In the genomic region with DNA sequence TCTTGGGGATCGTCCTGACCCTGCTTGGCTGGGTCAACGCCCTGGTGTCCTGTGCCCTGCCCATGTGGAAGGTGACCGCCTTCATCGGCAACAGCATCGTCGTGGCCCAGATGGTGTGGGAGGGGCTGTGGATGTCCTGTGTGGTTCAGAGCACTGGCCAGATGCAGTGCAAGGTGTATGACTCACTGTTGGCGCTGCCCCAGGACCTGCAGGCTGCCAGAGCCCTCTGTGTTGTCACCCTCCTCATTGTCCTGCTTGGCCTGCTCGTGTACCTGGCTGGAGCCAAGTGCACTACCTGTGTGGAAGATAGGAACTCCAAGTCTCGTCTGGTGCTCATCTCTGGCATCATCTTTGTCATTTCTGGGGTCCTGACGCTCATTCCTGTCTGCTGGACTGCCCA, we compare ENCODE assay signal across 15 mouse cellular contexts. TPM values are rescaled to one million over a fixed set of nuclear protein-coding genes. Genes with fewer than 3 reads are reported as not detected.
DNase-seq lines count a peak whose midpoint lies in the region; ATAC-seq and TF ChIP-seq lines count a peak whose summit lies in the region.
"Had no signal": no experiment of that assay in that cellular context is flagged by ENCODE, and none has a peak within 500 bp of the region (broad histone marks: within the 10 kb centered on the region; RNA-seq: fewer than 3 reads in every experiment).

No protein-coding gene starts in this region.

- H3K36me3 ChIP-seq in liver, postnatal 0 days (replicated peaks; ENCODE audit: insufficient read depth, low read length): no peaks in the 10 kb centered on the region
- H3K36me3 ChIP-seq in embryonic facial prominence, embryonic 10.5 days (replicated peaks): no peaks in the 10 kb centered on the region
- H3K36me3 ChIP-seq: forebrain, embryonic 12.5 days had no signal

- H3K4me3 ChIP-seq in liver, postnatal 0 days (ENCODE audit: low read depth, low read length): no peak overlapping the region
- H3K4me3 ChIP-seq in embryonic facial prominence, embryonic 10.5 days: peak overlapping the region; percentile 51
- H3K4me3 ChIP-seq: forebrain, embryonic 12.5 days had no signal

- H3K4me1 ChIP-seq in liver, postnatal 0 days (ENCODE audit: insufficient read depth): peaks cover 18% of the 10 kb centered on the region
- H3K4me1 ChIP-seq in embryonic facial prominence, embryonic 10.5 days: peaks cover 62% of the 10 kb centered on the region

- no peak overlapping the region for H3K27ac ChIP-seq in liver, postnatal 0 days (ENCODE audit: low read depth)
- no peak overlapping the region for H3K27ac ChIP-seq in embryonic facial prominence, embryonic 10.5 days (replicated peaks)
- H3K27ac ChIP-seq: forebrain, embryonic 12.5 days had no signal

- TF ChIP-seq EP300 in liver, postnatal 0 days (IDR thresholded peaks at IDR 0.05; ENCODE audit: low read depth): no peak

- ATAC-seq in liver, postnatal 0 days: peak; percentile 51
- ATAC-seq in erythroblast, adult 5-6 weeks (replicated peaks; ENCODE audit: low FRiP score, poor library complexity, severe bottlenecking): no peak

- H3K9me3 ChIP-seq in liver, postnatal 0 days (ENCODE audit: low read length): no peaks in the 10 kb centered on the region
- H3K9me3 ChIP-seq in embryonic facial prominence, embryonic 10.5 days: no peaks in the 10 kb centered on the region
- H3K9me3 ChIP-seq: forebrain, embryonic 12.5 days had no signal

- no peak overlapping the region for H3K4me2 ChIP-seq in liver, postnatal 0 days (ENCODE audit: low read depth, low read length)
- H3K4me2 ChIP-seq: forebrain, embryonic 12.5 days; liver, embryonic 11.5 days had no signal

- intact Hi-C loops in gastrocnemius, postnatal 14 days (cut with DNase I; ENCODE audit: low total_unique reads): no loop called here

- peaks cover 67% of the 10 kb centered on the region for H3K27me3 ChIP-seq in liver, postnatal 0 days (ENCODE audit: insufficient read depth, low read length)
- peaks cover 94% of the 10 kb centered on the region for H3K27me3 ChIP-seq in embryonic facial prominence, embryonic 10.5 days (replicated peaks; ENCODE audit: low read depth, poor library complexity, severe bottlenecking)

- TF ChIP-seq CTCF in liver, postnatal 0 days (IDR thresholded peaks at IDR 0.05; ENCODE audit: low read depth): no peak

- peak; percentile 55 to 70 for DNase-seq in adrenal gland, adult (ENCODE audit: inconsistent age in 2 of 2, low spot score in 1 of 2)
- DNase-seq in adrenal gland, postnatal 4 days (ENCODE audit: low spot score in 2 of 2): no peak
- peak; percentile 66 for DNase-seq in liver, postnatal 0 days
- no peak for DNase-seq in liver
- DNase-seq in embryonic facial prominence, embryonic 10.5 days (ENCODE audit: low spot score): no peak
- peak; percentile 20 for DNase-seq in lung, postnatal 36 days
- DNase-seq in gastrocnemius, postnatal 14 days: no peak
- DNase-seq: gastrocnemius, postnatal 25 days; heart, postnatal 14 days had no signal

- 64% methylated on average over 10 of the region's 10 CpGs for WGBS in liver, postnatal 0 days (ENCODE audit: insufficient replicate concordance)
- 77% methylated on average over 10 of the region's 10 CpGs for WGBS in embryonic facial prominence, embryonic 10.5 days

- no peak overlapping the region for H3K9ac ChIP-seq in liver, postnatal 0 days (replicated peaks)
- H3K9ac ChIP-seq: forebrain, embryonic 12.5 days had no signal

RNA-seq across cellular contexts. Expression of a gene that starts 2.0 kb away (rescaled TPM):
- 10 to 100 TPM in 1 of 2 experiments, not detected in 1; 12.1 TPM for total RNA-seq in adrenal gland, postnatal 4 days (2021)
- 0.94 and 1.3 TPM in 2 replicates for polyA plus RNA-seq in liver, postnatal 0 days (2015; fragmentation: Nextera tagmentation; extraction: Ambion mirVana)
- 77.2 and 81.3 TPM in 2 replicates for polyA plus RNA-seq in embryonic facial prominence, embryonic 10.5 days (2016; fragmentation: Nextera tagmentation; extraction: Ambion mirVana)
- not detected in 2 replicates for total RNA-seq in erythroblast, adult 5-6 weeks (2015; ENCODE audit: low replicate concordance)
- not detected in 2 replicates for total RNA-seq in erythroblast, adult 5-6 weeks (2017; ENCODE audit: low replicate concordance)
- total RNA-seq in gastrocnemius, postnatal 14 days (2021): not detected
- total RNA-seq: gastrocnemius, postnatal 25 days; heart, postnatal 14 days; megakaryocyte-erythroid progenitor cell, adult 5-6 weeks had no signal
- polyA plus RNA-seq: cortical plate, adult 2 months; large intestine, adult 2 months had no signal

RNA-seq across cellular contexts. Expression of a gene that starts 2.7 kb away (rescaled TPM):
- total RNA-seq in adrenal gland, postnatal 4 days (2021): 1 to 10 TPM in 1 of 2 experiments, not detected in 1; 2.4 TPM
- polyA plus RNA-seq in liver, postnatal 0 days (2015; fragmentation: Nextera tagmentation; extraction: Ambion mirVana): 0.09 and 0.12 TPM in 2 replicates
- 10.5 and 13.5 TPM in 2 replicates for polyA plus RNA-seq in embryonic facial prominence, embryonic 10.5 days (2016; fragmentation: Nextera tagmentation; extraction: Ambion mirVana)
- total RNA-seq in erythroblast, adult 5-6 weeks (2015; ENCODE audit: low replicate concordance): not detected in 2 replicates
- total RNA-seq in erythroblast, adult 5-6 weeks (2017; ENCODE audit: low replicate concordance): not detected in 2 replicates
- total RNA-seq in gastrocnemius, postnatal 14 days (2021): under 1 TPM; 0.23 to 0.51 TPM
- total RNA-seq: heart, postnatal 14 days; megakaryocyte-erythroid progenitor cell, adult 5-6 weeks had no signal

RNA-seq across cellular contexts. Expression of a gene that starts 3.8 kb away (rescaled TPM):
- 10 to 100 TPM; 53.2 to 53.8 TPM for total RNA-seq in adrenal gland, postnatal 4 days (2021)
- 28.1 and 29.7 TPM in 2 replicates for polyA plus RNA-seq in liver, postnatal 0 days (2015; fragmentation: Nextera tagmentation; extraction: Ambion mirVana)
- 4.6 and 6.4 TPM in 2 replicates for polyA plus RNA-seq in embryonic facial prominence, embryonic 10.5 days (2016; fragmentation: Nextera tagmentation; extraction: Ambion mirVana)
- total RNA-seq in erythroblast, adult 5-6 weeks (2015; ENCODE audit: low replicate concordance): not detected in 2 replicates
- 2.0 TPM in 1 of 2 replicates, not detected in the other for total RNA-seq in erythroblast, adult 5-6 weeks (2017; ENCODE audit: low replicate concordance)
- total RNA-seq in gastrocnemius, postnatal 14 days (2021): 10 to 100 TPM; 18.7 to 57.3 TPM

RNA-seq across cellular contexts. Expression of a gene that starts 7.4 kb away (rescaled TPM):
- total RNA-seq in adrenal gland, postnatal 4 days (2021): 10 to 100 TPM; 26.7 to 27.5 TPM
- 8.5 and 10.3 TPM in 2 replicates for polyA plus RNA-seq in liver, postnatal 0 days (2015; fragmentation: Nextera tagmentation; extraction: Ambion mirVana)
- 70.9 and 72.2 TPM in 2 replicates for polyA plus RNA-seq in embryonic facial prominence, embryonic 10.5 days (2016; fragmentation: Nextera tagmentation; extraction: Ambion mirVana)
- total RNA-seq in erythroblast, adult 5-6 weeks (2015; ENCODE audit: low replicate concordance): 7.3 and 21.5 TPM in 2 replicates
- 5.4 and 5.7 TPM in 2 replicates for total RNA-seq in erythroblast, adult 5-6 weeks (2017; ENCODE audit: low replicate concordance)
- 10 to 100 TPM; 15.8 to 19.1 TPM for total RNA-seq in gastrocnemius, postnatal 14 days (2021)

RNA-seq across cellular contexts. Expression of a gene that starts 7.7 kb away (rescaled TPM):
- 100 to 1,000 TPM; 132 to 134 TPM for total RNA-seq in adrenal gland, postnatal 4 days (2021)
- polyA plus RNA-seq in liver, postnatal 0 days (2015; fragmentation: Nextera tagmentation; extraction: Ambion mirVana): 26.6 and 28.6 TPM in 2 replicates
- 30.4 and 39.7 TPM in 2 replicates for polyA plus RNA-seq in embryonic facial prominence, embryonic 10.5 days (2016; fragmentation: Nextera tagmentation; extraction: Ambion mirVana)
- 8.6 and 28.0 TPM in 2 replicates for total RNA-seq in erythroblast, adult 5-6 weeks (2015; ENCODE audit: low replicate concordance)
- total RNA-seq in erythroblast, adult 5-6 weeks (2017; ENCODE audit: low replicate concordance): 4.3 and 12.1 TPM in 2 replicates
- 100 to 1,000 TPM; 223 to 235 TPM for total RNA-seq in gastrocnemius, postnatal 14 days (2021)

Comparison
In these comparisons a context has a peak if more than half of its experiments do, and no peak if none do; other contexts are left out.
1. DNase-seq: peak in adrenal gland, adult (2 of 2), liver, postnatal 0 days (single experiment) and lung, postnatal 36 days (single experiment); none in adrenal gland, postnatal 4 days (0 of 2), liver (single experiment), embryonic facial prominence, embryonic 10.5 days (single experiment) and gastrocnemius, postnatal 14 days (single experiment).
2. RNA of a gene that starts 3.8 kb away (total RNA-seq): 18.7 to 57.3 TPM in gastrocnemius, postnatal 14 days and 53.2 to 53.8 TPM in adrenal gland, postnatal 4 days; 2.0 TPM in erythroblast, adult 5-6 weeks; every median in the first group is over 4 times any median in the second.